Mouse (Mus musculus) heart, embryonic 14.5 days (tissue): ENCODE measurements around the gene Gm6583. TPM values are rescaled to one million over a fixed set of nuclear protein-coding genes. Genes with fewer than 3 reads are reported as not detected.

Source experiments
- ATAC-seq: fragments of 200-750 bp; cut with Nextera tagmentation; 2 replicates; pipeline ENCODE4 v1.8.0; 2017; ENCODE audit warnings: low read depth, moderate TSS enrichment; ENCODE audit not compliant: insufficient number of reproducible peaks, insufficient read depth, low FRiP score
- H3K27ac ChIP-seq, 2 experiments: fragments of 200-500 bp in 1 of 2; fragments of 300-500 bp in 1 of 2; sonication (generic) in 1 of 2; replicated peaks in 1 of 2; 2 replicates each; pipeline ENCODE4 v1.5.1; 2012 to 2014; ENCODE audit warnings: low read depth in 2 of 2, low read length in 2 of 2, control low read depth in 1 of 2, mild to moderate bottlenecking in 1 of 2, mixed read lengths in 1 of 2; ENCODE audit not compliant: control insufficient read depth in 1 of 2, insufficient read depth in 1 of 2
- H3K27me3 ChIP-seq: fragments of 300-500 bp; sonication (generic); 2 replicates; pipeline ENCODE4 v1.6.1; 2014; ENCODE audit warnings: mild to moderate bottlenecking, low read length, control low read depth; ENCODE audit not compliant: control insufficient read depth, insufficient read depth
- H3K36me3 ChIP-seq: fragments of 300-500 bp; sonication (generic); 2 replicates; pipeline ENCODE4 v1.6.1; 2014; ENCODE audit warnings: mild to moderate bottlenecking, control low read depth, low read length, mixed read lengths; ENCODE audit not compliant: control insufficient read depth, insufficient read depth
- H3K4me1 ChIP-seq, 2 experiments: fragments of 200-500 bp in 1 of 2; fragments of 300-500 bp in 1 of 2; sonication (generic) in 1 of 2; 2 replicates each; pipeline ENCODE4 v1.6.1; 2012 to 2014; ENCODE audit warnings: low read length in 2 of 2, control low read depth in 1 of 2, mixed read lengths in 1 of 2; ENCODE audit not compliant: control insufficient read depth in 2 of 2, insufficient read depth in 2 of 2
- H3K4me2 ChIP-seq: fragments of 300-500 bp; sonication (generic); 2 replicates; pipeline ENCODE4 v1.6.1; 2014; ENCODE audit warnings: mild to moderate bottlenecking, low read length
- H3K4me3 ChIP-seq, 2 experiments: fragments of 200-500 bp in 1 of 2; fragments of 300-500 bp in 1 of 2; sonication (generic) in 1 of 2; 2 replicates each; pipeline ENCODE4 v1.5.1; 2012 to 2014; ENCODE audit warnings: low read length in 2 of 2, mild to moderate bottlenecking in 2 of 2, control low read depth in 1 of 2, low read depth in 1 of 2, moderate library complexity in 1 of 2; ENCODE audit not compliant: control insufficient read depth in 1 of 2, insufficient read depth in 1 of 2
- H3K9ac ChIP-seq: fragments of 300-500 bp; sonication (generic); 2 replicates; pipeline ENCODE4 v1.6.1; 2014; ENCODE audit warnings: mild to moderate bottlenecking, low read length
- H3K9me3 ChIP-seq: fragments of 300-500 bp; sonication (generic); 2 replicates; pipeline ENCODE4 v1.6.1; 2016; ENCODE audit warnings: low read length, control low read depth; ENCODE audit not compliant: control insufficient read depth
- WGBS: fragments of 180-500 bp; shearing (Covaris S2); extraction: QIAGEN DNeasy Blood & Tissue Kit; methylation state at CpG from one replicate; pipeline ENCODE4 v1.1.7; 2014; 5-methylcytosine and 5-hydroxymethylcytosine counted together
- polyA plus RNA-seq: library from polyadenylated mRNA; unstranded; fragments of >200 nt; fragmentation: Nextera tagmentation; extraction: Ambion mirVana; gene quantifications from 2 replicates; pipeline ENCODE4 v1.2.1, GENCODE M21; 2014

The Gm6583 gene
- polyA plus RNA-seq, 1 experiment from 2014 or later: not detected

DNA sequence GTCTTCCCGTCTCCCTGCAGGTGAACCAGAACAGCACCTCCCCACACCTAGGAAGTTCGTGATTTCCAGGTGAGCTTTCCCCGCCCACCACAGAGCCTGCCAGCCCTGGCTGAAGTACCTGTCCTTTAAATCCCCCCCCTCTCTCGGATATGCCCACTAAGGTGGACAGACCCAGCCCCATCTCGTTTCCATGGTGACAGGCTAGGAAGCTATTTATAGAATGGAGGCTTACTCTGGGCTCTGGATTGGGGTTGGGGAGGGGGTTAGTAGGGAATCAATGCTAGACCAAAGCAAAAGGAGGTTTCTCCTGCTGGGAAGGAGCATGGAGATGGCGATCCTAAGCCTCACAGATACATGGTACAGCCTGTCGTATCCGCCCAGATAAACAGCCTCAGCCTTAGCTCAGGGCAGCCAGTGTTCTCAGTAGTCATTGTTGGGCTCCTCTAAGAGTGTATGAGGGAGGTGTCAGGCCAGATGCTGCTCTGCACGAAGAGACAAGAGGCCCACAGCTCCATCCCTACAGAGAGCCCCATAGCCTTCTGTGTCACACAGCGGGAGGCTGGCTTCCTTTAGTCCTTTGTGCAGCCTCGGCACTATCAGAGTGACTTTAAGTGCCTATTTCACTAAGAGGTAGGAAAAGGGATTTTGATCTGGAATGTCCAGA, 42.5 kb downstream of the Gm6583 start:
- ATAC-seq: no peak
- Histone ChIP-seq H3K27ac (no peak overlapping the region), H3K4me3 (no peak overlapping the region), H3K36me3 (peaks cover 81% of the 10 kb centered on the region), H3K4me2 (no peak overlapping the region), H3K9me3 (no peaks in the 10 kb centered on the region), H3K4me1 (peaks cover 0 to 5% of the 10 kb centered on the region in 2 experiments; a peak in 1 of 4 replicates), H3K27me3 (no peaks in the 10 kb centered on the region), H3K9ac (no peak overlapping the region)
- 62% methylated on average over 11 of the region's 11 CpGs for WGBS

DNA sequence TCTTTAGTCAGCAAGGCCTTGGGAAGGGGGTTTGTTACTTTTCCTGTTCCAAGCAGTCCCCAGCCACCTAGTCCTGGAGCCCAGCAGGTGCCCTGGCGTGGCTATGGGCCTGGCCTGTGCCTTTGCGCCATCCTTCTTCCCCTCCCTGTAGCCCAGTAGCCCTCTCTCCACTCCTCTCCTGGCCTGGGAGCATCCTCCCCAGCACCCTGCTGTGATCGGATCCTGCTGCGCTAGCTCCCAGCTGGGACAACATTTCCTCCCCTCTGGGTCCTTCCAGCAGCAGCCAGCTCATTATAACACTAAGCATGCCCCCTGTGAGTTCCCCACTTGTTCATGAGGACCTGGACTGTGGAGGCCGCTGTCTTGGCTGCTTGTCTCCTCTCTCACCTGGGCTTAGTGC, 50.0 kb downstream of the Gm6583 start:
- Histone ChIP-seq H3K9ac (no peak overlapping the region), H3K36me3 (peaks cover 41% of the 10 kb centered on the region), H3K27me3 (no peaks in the 10 kb centered on the region), H3K4me1 (no peaks in the 10 kb centered on the region), H3K9me3 (no peaks in the 10 kb centered on the region), H3K27ac (no peak overlapping the region), H3K4me3 (no peak overlapping the region), H3K4me2 (no peak overlapping the region)
- ATAC-seq: no peak
- 82% methylated on average over 5 of the region's 5 CpGs for WGBS

Other genes starting within 250 kb of the Gm6583 start
- gene Cryba4, start 103.5 kb downstream of the Gm6583 start, polyA plus RNA-seq: 1.3 and 2.2 TPM in 2 replicates
- 0.86 and 1.0 TPM in 2 replicates for gene Crybb1, start 100.2 kb downstream of the Gm6583 start, polyA plus RNA-seq
- 39.0 and 45.9 TPM in 2 replicates for gene Tpst2, start 79.3 kb downstream of the Gm6583 start, polyA plus RNA-seq
- gene Tfip11, start 29.7 kb downstream of the Gm6583 start, polyA plus RNA-seq: 12.6 and 13.4 TPM in 2 replicates
- gene Srrd, start 13.0 kb downstream of the Gm6583 start, polyA plus RNA-seq: 25.4 and 25.9 TPM in 2 replicates
- 14.9 and 18.5 TPM in 2 replicates for gene Hps4, start 12.9 kb downstream of the Gm6583 start, polyA plus RNA-seq
- 0.96 and 1.7 TPM in 2 replicates for gene Asphd2, start 38.8 kb upstream of the Gm6583 start, polyA plus RNA-seq
- gene Gm6588, start 93.4 kb upstream of the Gm6583 start, polyA plus RNA-seq: not detected in 2 replicates
- 0.27 and 0.31 TPM in 2 replicates for gene Sez6l, start 221.2 kb upstream of the Gm6583 start, polyA plus RNA-seq